Mouse (Mus musculus) midbrain, embryonic 16.5 days (tissue): Measurements from ENCODE around the gene Ifna9. TPM values are rescaled to one million over a fixed set of nuclear protein-coding genes. Genes with fewer than 3 reads are reported as not detected.
"Not testable (repeated sequence)": the region's sequence is repeated elsewhere in the genome, so short reads cannot be mapped to it uniquely, and the experiment has no call there.

Source experiments
- ATAC-seq: fragments of 200-750 bp; cut with Nextera tagmentation; 2 replicates; pipeline ENCODE4 v1.8.0; 2017; ENCODE audit warnings: moderate TSS enrichment
- H3K27ac ChIP-seq: fragments of 300-500 bp; sonication (generic); 2 replicates; pipeline ENCODE4 v1.5.1; 2014; ENCODE audit warnings: mild to moderate bottlenecking, low read length, mixed read lengths
- H3K27me3 ChIP-seq: fragments of 300-500 bp; sonication (generic); 2 replicates; pipeline ENCODE4 v1.6.1; 2014; ENCODE audit warnings: low read depth, low read length, mixed read lengths; ENCODE audit not compliant: control insufficient read depth, insufficient read depth
- H3K36me3 ChIP-seq: fragments of 300-500 bp; sonication (generic); 2 replicates; pipeline ENCODE4 v1.6.1; 2014; ENCODE audit warnings: mild to moderate bottlenecking, low read length, moderate library complexity, mixed read lengths; ENCODE audit not compliant: control insufficient read depth, insufficient read depth
- H3K4me1 ChIP-seq: fragments of 300-500 bp; sonication (generic); 2 replicates; pipeline ENCODE4 v1.6.1; 2014; ENCODE audit warnings: mild to moderate bottlenecking, low read length, mixed read lengths; ENCODE audit not compliant: control insufficient read depth, insufficient read depth
- H3K4me2 ChIP-seq: fragments of 300-500 bp; sonication (generic); 2 replicates; pipeline ENCODE4 v1.6.1; 2014; ENCODE audit warnings: mild to moderate bottlenecking, low read length, mixed read lengths
- H3K4me3 ChIP-seq: fragments of 300-500 bp; sonication (generic); 2 replicates; pipeline ENCODE4 v1.5.1; 2014; ENCODE audit warnings: low read depth, mild to moderate bottlenecking, low read length, moderate library complexity, mixed read lengths
- H3K9ac ChIP-seq: fragments of 300-500 bp; sonication (generic); 2 replicates; pipeline ENCODE4 v1.6.1; 2014; ENCODE audit warnings: low read depth, low read length, mixed read lengths
- H3K9me3 ChIP-seq: fragments of 300-500 bp; sonication (generic); replicated peaks from 2 replicates; pipeline ENCODE4 v1.6.1; 2014; ENCODE audit warnings: mild to moderate bottlenecking, low read length, mixed read lengths; ENCODE audit not compliant: control insufficient read depth, poor library complexity, severe bottlenecking
- WGBS: fragments of 180-500 bp; shearing (Covaris S2); extraction: QIAGEN DNeasy Blood & Tissue Kit; methylation state at CpG from one replicate; pipeline ENCODE4 v1.1.7; 2014; 5-methylcytosine and 5-hydroxymethylcytosine counted together
- polyA plus RNA-seq: library from polyadenylated mRNA; unstranded; fragments of >200 nt; fragmentation: Nextera tagmentation; extraction: Ambion mirVana; gene quantifications from 2 replicates; pipeline ENCODE4 v1.2.1, GENCODE M21; 2015

Gene Ifna9
- polyA plus RNA-seq, result not detected in 2 replicates

GRCm38 (mm10) chr4:88592285-88592684 lies at the start of gene Ifna9:
TSS of gene Ifna9 (minus strand) at chr4:88592385.
- Histone ChIP-seq H3K36me3 (no peaks in the 10 kb centered on the region), H3K27ac (no peak within 1 kb of the TSS), H3K4me3 (no peak within 1 kb of the TSS), H3K4me1 (no peaks in the 10 kb centered on the region), H3K27me3 (no peaks in the 10 kb centered on the region), H3K9me3 (no peaks in the 10 kb centered on the region), H3K9ac (no peak within 1 kb of the TSS), H3K4me2 (no peak within 1 kb of the TSS)
- WGBS, result 86% methylated on average over 1 of the region's 1 CpGs
- ATAC-seq, result no peak

DNA sequence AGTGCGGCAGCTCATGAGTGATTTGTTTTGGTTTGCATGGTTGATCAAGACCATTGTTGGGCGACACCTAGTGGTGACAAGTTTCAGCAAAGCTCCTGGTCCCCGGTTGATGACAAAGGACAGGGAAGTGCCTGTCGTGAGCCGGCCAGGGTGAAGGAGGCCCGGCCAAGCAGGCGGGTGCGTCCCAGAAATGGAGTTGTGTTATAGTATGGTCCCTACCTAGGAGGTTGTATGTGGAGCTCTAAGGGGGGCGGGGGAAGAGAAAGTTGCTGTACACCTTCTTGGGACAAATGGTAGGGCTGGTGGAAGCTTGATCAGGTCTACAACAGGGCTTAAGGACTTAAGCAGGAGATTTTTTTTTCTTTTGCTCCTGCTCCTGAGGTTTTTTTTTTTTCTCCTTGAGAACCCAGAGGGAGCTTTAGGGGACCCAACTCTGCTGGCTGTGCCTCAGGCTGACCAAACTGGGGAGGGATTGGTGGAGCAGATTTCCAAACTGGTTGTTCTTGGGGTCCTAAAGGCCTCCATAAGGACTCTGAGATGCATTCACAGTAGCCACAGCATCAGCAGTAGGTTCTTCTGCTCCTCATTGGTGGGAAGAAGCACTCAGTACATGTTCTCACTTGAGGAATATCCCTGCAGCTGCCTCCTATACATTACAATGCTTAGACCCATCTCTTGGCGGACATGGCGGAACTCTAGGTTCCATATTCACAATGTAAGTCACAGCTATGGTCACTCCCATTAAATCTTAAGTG lies 49.1 kb upstream of the Ifna9 start:
- Histone ChIP-seq H3K36me3 (no peaks in the 10 kb centered on the region), H3K27ac (no peak overlapping the region), H3K4me1 (no peaks in the 10 kb centered on the region), H3K9ac (no peak overlapping the region), H3K9me3 (no peaks in the 10 kb centered on the region), H3K4me3 (peak overlapping the region; percentile 20; the same call in 1 of the 2 replicates), H3K4me2 (peak overlapping the region; percentile 40; the same call in 1 of the 2 replicates), H3K27me3 (no peaks in the 10 kb centered on the region)
- 16% methylated on average over 11 of the region's 11 CpGs for WGBS
- peak; percentile 98 for ATAC-seq

DNA sequence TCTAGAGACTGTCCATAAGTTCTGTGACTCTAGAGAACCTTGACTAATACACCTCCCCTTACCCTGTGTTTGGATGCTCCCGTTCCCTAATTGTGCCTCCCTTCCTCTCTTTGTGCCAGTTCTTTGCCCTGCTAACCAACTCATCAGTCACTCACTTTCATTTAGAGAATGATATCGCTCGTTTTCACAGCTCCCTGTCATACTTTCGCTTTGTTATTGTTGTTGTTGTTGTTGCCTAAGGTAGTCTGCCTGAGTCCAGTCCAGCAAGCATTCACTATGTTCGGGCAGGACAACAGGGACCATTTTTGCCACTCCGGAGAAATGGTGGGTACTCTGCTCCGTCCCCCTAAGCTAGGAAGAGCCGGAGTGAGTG lies 48.5 kb upstream of the Ifna9 start:
- H3K36me3 ChIP-seq, result no peaks in the 10 kb centered on the region
- no peaks in the 10 kb centered on the region for H3K27me3 ChIP-seq
- peak overlapping the region; percentile 20; the same call in 1 of the 2 replicates for H3K4me3 ChIP-seq
- peak overlapping the region; percentile 40 for H3K4me2 ChIP-seq
- no peaks in the 10 kb centered on the region for H3K4me1 ChIP-seq
- 67% methylated on average over 8 of the region's 8 CpGs for WGBS
- H3K27ac ChIP-seq, result no peak overlapping the region
- H3K9me3 ChIP-seq, result no peaks in the 10 kb centered on the region
- H3K9ac ChIP-seq, result no peak overlapping the region
- ATAC-seq, result no peak

GRCm38 (mm10) chr4:88634311-88634710 lies 42.1 kb upstream of the Ifna9 start, which contains the start of gene C87499:
TSS of gene C87499 (minus strand) at chr4:88634411.
- Histone ChIP-seq H3K36me3 (no peaks in the 10 kb centered on the region), H3K4me2 (no peak within 1 kb of the TSS), H3K4me3 (no peak within 1 kb of the TSS), H3K9me3 (no peaks in the 10 kb centered on the region), H3K27me3 (no peaks in the 10 kb centered on the region), H3K9ac (no peak within 1 kb of the TSS), H3K4me1 (no peaks in the 10 kb centered on the region), H3K27ac (no peak within 1 kb of the TSS)
- ATAC-seq, result no peak
- 89% methylated on average over 4 of the region's 4 CpGs for WGBS

GRCm38 (mm10) chr4:88603276-88603675 lies 11.1 kb upstream of the Ifna9 start, which contains the start of gene Ifna12:
TSS of gene Ifna12 (minus strand) at chr4:88603376.
- H3K27ac ChIP-seq, result no peak within 1 kb of the TSS
- no peak for ATAC-seq
- H3K4me1 ChIP-seq, result no peaks in the 10 kb centered on the region

DNA sequence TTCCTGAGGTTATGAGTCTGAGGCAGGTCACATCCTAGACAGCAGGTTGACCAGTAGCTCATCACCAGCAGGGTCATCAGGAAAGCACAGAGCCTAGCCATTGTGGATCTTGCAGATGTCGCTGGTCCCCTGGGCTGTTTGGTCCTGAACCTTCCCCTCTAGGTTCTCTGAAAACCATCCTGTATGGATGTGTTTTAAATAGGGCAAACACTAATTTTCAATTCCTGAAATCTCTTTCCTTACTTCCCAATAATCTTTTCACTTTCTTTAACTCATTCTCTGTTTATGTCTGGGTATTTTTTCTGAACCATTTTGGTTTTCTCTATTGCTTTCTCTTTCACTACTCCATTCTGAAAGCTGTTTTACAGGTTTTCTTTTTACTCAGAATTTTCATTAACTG lies 20.5 kb downstream of the Ifna9 start, which contains the start of gene Ifna14:
Gene Ifna14, minus strand, starts transcription at position 101 of the 400 bp plus-strand sequence.
- Histone ChIP-seq H3K4me2 (no peak within 1 kb of the TSS), H3K4me1 (no peaks in the 10 kb centered on the region), H3K27me3 (no peaks in the 10 kb centered on the region), H3K27ac (no peak within 1 kb of the TSS), H3K36me3 (no peaks in the 10 kb centered on the region), H3K9ac (no peak within 1 kb of the TSS), H3K4me3 (no peak within 1 kb of the TSS), H3K9me3 (no peaks in the 10 kb centered on the region)
- no peak for ATAC-seq
- WGBS, result 75% methylated on average over 1 of the region's 1 CpGs

More at GRCm38 (mm10) chr4:88603276-88603675, 11.1 kb upstream of the Ifna9 start, which contains the start of gene Ifna12:
- H3K9me3 ChIP-seq, result no peaks in the 10 kb centered on the region
- no peak within 1 kb of the TSS for H3K4me3 ChIP-seq
- no peak within 1 kb of the TSS for H3K9ac ChIP-seq
- H3K36me3 ChIP-seq, result no peaks in the 10 kb centered on the region
- H3K27me3 ChIP-seq, result no peaks in the 10 kb centered on the region
- no peak within 1 kb of the TSS for H3K4me2 ChIP-seq

DNA sequence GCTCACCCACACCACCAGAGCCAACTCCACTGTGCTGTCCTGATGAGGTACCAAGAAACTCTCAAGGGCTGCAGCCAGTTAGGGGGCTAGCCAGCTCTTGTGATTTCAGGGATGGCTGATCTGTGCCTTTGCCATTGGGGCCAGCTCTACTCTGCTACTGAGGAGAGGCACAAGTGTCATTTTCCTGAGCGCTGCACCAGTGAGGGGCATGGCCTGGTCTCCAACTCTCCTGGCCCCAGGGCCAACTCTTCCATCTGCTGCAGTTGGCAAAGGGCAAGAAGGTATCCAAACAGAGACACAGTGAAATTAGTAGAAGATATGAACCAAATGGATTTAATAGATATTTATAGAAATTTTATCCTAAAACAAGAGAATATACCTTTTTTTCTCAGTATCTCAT lies 30.4 kb downstream of the Ifna9 start:
- no peaks in the 10 kb centered on the region for H3K4me1 ChIP-seq
- WGBS, result 100% methylated on average over 1 of the region's 1 CpGs
- H3K36me3 ChIP-seq, result no peaks in the 10 kb centered on the region
- H3K4me2 ChIP-seq, result no peak overlapping the region
- no peaks in the 10 kb centered on the region for H3K9me3 ChIP-seq
- H3K27ac ChIP-seq, result no peak overlapping the region
- no peak overlapping the region for H3K4me3 ChIP-seq
- no peak overlapping the region for H3K9ac ChIP-seq
- H3K27me3 ChIP-seq, result no peaks in the 10 kb centered on the region
- no peak for ATAC-seq

- not testable (repeated sequence) for H3K9ac ChIP-seq, H3K9me3 ChIP-seq, H3K4me3 ChIP-seq, H3K27ac ChIP-seq, H3K36me3 ChIP-seq, H3K4me2 ChIP-seq, H3K4me1 ChIP-seq, ATAC-seq, H3K27me3 ChIP-seq
Observed at GRCm38 (mm10) chr4:88558145-88558544, 34.0 kb downstream of the Ifna9 start, which contains the start of gene Ifna15. TSS of gene Ifna15 (minus strand) at chr4:88558245.

DNA sequence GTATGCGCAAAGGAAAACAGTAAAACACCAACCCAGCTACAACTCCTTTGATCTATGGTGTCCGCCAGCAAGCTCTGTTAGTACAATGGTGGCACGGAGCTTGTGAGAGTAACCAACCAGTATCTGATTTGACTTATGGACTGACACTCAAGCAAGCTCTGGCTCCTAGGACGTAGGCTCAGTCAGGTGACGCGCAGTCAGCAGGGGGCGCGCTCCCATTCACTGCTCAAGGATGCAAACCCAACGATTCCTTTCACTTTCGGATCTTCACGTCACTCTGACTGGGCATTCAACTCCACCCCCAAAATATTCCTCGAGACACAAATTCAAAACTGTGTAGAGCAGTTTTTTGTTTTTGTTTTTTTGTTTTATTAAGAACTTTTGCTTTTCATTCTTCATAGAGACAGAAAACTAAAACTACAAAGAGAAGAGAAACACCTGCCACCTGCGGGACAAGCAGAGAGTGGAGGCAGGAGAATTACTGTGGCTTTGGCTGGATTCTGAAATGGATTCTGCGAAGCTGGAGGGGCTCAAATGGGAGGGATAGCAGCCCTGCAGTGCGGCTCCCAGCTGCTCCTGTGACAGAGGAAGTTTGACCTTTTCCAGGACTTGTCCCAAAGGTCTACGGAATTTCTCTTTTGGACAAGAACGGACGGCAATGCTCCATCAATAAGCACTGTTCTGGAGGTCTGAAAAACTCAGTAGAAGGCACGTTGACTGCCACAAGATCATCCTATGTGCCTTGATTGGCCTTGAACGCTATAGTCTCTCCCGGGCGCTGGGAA lies 41.8 kb downstream of the Ifna9 start:
- peak overlapping the region; percentile 42 for H3K4me2 ChIP-seq
- no peaks in the 10 kb centered on the region for H3K4me1 ChIP-seq
- H3K9me3 ChIP-seq, result no peaks in the 10 kb centered on the region
- H3K27me3 ChIP-seq, result no peaks in the 10 kb centered on the region
- H3K27ac ChIP-seq, result no peak overlapping the region
- no peak overlapping the region; the same call in 1 of the 2 replicates for H3K4me3 ChIP-seq
- no peak for ATAC-seq
- H3K36me3 ChIP-seq, result no peaks in the 10 kb centered on the region
- WGBS, result 35% methylated on average over 22 of the region's 22 CpGs
- no peak overlapping the region for H3K9ac ChIP-seq
